Mouse (Mus musculus) bone marrow, adult 2 months (tissue): ENCODE results near the gene Slc25a10. TPM values are rescaled to one million over a fixed set of nuclear protein-coding genes. Genes with fewer than 3 reads are reported as not detected.
"Not testable (repeated sequence)": the region's sequence is repeated elsewhere in the genome, so short reads cannot be mapped to it uniquely, and the experiment has no call there.

Experiments used
- H3K27ac ChIP-seq: fragments of 200-500 bp; 2 replicates; pipeline ENCODE4 v1.5.1; 2012; ENCODE audit warnings: low read depth, mild to moderate bottlenecking, control low read depth, inconsistent platforms, low read length; ENCODE audit not compliant: control insufficient read depth, poor library complexity, insufficient read depth
- H3K4me1 ChIP-seq: fragments of 200-500 bp; 2 replicates; pipeline ENCODE4 v1.6.1; 2011; ENCODE audit warnings: low read length; ENCODE audit not compliant: control insufficient read depth, insufficient read depth
- H3K4me3 ChIP-seq: fragments of 200-500 bp; replicated peaks from 2 replicates; pipeline ENCODE3; 2011; ENCODE audit warnings: mild to moderate bottlenecking, low read depth, low read length, control low read depth; ENCODE audit not compliant: control insufficient read depth
- CTCF ChIP-seq: fragments of 200-500 bp; IDR thresholded peaks from 2 replicates; pipeline ENCODE4 v1.5.1; 2011; ENCODE audit warnings: low read length, control low read depth; ENCODE audit not compliant: control insufficient read depth, insufficient read depth
- POLR2A ChIP-seq: fragments of 200-500 bp; IDR thresholded peaks from 2 replicates; pipeline ENCODE4 v1.6.1; 2011; ENCODE audit warnings: low read depth, mild to moderate bottlenecking, control low read depth, low read length, borderline replicate concordance; ENCODE audit not compliant: control insufficient read depth
- WGBS: fragments of 180-500 bp; shearing (Covaris S2); methylation state at CpG from one replicate; pipeline ENCODE4 v1.1.7; 2018; 5-methylcytosine and 5-hydroxymethylcytosine counted together
- polyA plus RNA-seq: library from polyadenylated mRNA; stranded (reverse); fragments of >200 nt; gene quantifications from 2 replicates; pipeline ENCODE4 v1.2.4, GENCODE M21; 2011; ENCODE audit warnings: low replicate concordance; ENCODE audit not compliant: missing spikeins, insufficient read depth, insufficient read length

The Slc25a10 gene
- polyA plus RNA-seq, 1 experiment: 21.0 TPM

- H3K27ac ChIP-seq: no peak overlapping the region
- TF ChIP-seq CTCF: no peak
- no peak for TF ChIP-seq POLR2A
- 78% methylated on average over 6 of the region's 6 CpGs for WGBS
- H3K4me1 ChIP-seq: peaks cover 5% of the 10 kb centered on the region
- no peak overlapping the region for H3K4me3 ChIP-seq
These were observed 21.3 kb downstream of the Slc25a10 start for GRCm38 (mm10) chr11:120512790-120513453.

- WGBS: 87% methylated on average over 2 of the region's 2 CpGs
- H3K4me1 ChIP-seq, H3K27ac ChIP-seq: not testable (repeated sequence)
These were observed 22.6 kb downstream of the Slc25a10 start for GRCm38 (mm10) chr11:120514262-120514661.

DNA sequence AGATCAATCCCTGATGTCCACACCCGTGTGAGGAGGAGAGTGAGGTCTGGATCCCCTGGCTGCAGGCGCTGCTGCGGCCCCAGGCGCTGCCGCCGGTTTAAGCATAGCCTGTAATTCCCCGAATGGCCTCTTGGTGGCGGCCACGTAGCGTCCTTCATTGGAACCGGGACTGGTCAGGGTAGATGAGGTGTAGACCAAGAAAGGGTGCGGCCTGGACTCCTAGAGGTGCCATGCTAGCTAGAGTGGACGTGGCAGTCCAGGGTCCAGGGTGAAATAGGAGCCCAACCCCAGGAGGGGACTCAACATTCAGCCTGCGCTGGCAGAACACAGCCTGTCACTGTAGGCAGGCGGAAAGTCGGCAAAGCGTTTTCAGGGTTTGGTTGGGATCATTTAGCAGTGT lies 24.0 kb downstream of the Slc25a10 start:
- H3K4me1 ChIP-seq: peaks cover 3% of the 10 kb centered on the region; the same call in 1 of the 2 replicates
- no peak for TF ChIP-seq POLR2A
- TF ChIP-seq CTCF: peak; percentile 94
- H3K4me3 ChIP-seq: no peak overlapping the region
- H3K27ac ChIP-seq: no peak overlapping the region
- 22% methylated on average over 17 of the region's 17 CpGs for WGBS

More at GRCm38 (mm10) chr11:120514262-120514661, 22.6 kb downstream of the Slc25a10 start:
- not testable (repeated sequence) for H3K4me3 ChIP-seq

GRCm38 (mm10) chr11:120517147-120517546 lies 25.5 kb downstream of the Slc25a10 start:
- WGBS: 81% methylated on average over 4 of the region's 4 CpGs
- no peak for TF ChIP-seq CTCF
- TF ChIP-seq POLR2A: no peak
- Histone ChIP-seq H3K4me3 (no peak overlapping the region), H3K4me1 (peaks cover 2% of the 10 kb centered on the region; the same call in 1 of the 2 replicates), H3K27ac (no peak overlapping the region)

- no peak for TF ChIP-seq POLR2A
- TF ChIP-seq CTCF: no peak
- H3K4me1 ChIP-seq: peaks cover 2% of the 10 kb centered on the region; the same call in 1 of the 2 replicates
- WGBS: 21% methylated on average over 6 of the region's 6 CpGs
- H3K27ac ChIP-seq: peak overlapping the region; percentile 66; the same call in 1 of the 2 replicates
- H3K4me3 ChIP-seq: no peak overlapping the region
These were observed 26.4 kb downstream of the Slc25a10 start for GRCm38 (mm10) chr11:120518027-120518426.

GRCm38 (mm10) chr11:120518558-120518957 lies 26.9 kb downstream of the Slc25a10 start:
- 56% methylated on average over 6 of the region's 6 CpGs for WGBS
- Histone ChIP-seq H3K27ac (peak overlapping the region; percentile 66; the same call in 1 of the 2 replicates), H3K4me3 (no peak overlapping the region), H3K4me1 (peaks cover 2% of the 10 kb centered on the region; the same call in 1 of the 2 replicates)
- TF ChIP-seq CTCF (no peak), POLR2A (no peak)

- 35% methylated on average over 9 of the region's 9 CpGs for WGBS
- TF ChIP-seq CTCF (no peak), POLR2A (no peak)
These were observed 28.1 kb downstream of the Slc25a10 start for GRCm38 (mm10) chr11:120519738-120520137.

GRCm38 (mm10) chr11:120520498-120520897 lies 28.9 kb downstream of the Slc25a10 start:
- 82% methylated on average over 9 of the region's 9 CpGs for WGBS
- no peak overlapping the region for H3K27ac ChIP-seq
- H3K4me3 ChIP-seq: no peak overlapping the region
- no peak for TF ChIP-seq POLR2A
- TF ChIP-seq CTCF: no peak
- peaks cover 2% of the 10 kb centered on the region; the same call in 1 of the 2 replicates for H3K4me1 ChIP-seq

More at GRCm38 (mm10) chr11:120519738-120520137, 28.1 kb downstream of the Slc25a10 start:
- no peak overlapping the region for H3K4me3 ChIP-seq
- H3K27ac ChIP-seq: 0 out of 2 replicates have a peak overlapping the region, but pooled peaks have one; percentile 21
- peaks cover 2% of the 10 kb centered on the region; the same call in 1 of the 2 replicates for H3K4me1 ChIP-seq
